Mouse (Mus musculus) CH12.LX (cell line): ENCODE measurements at regions not wholly inside any gene's neighbourhood (a gene's known extent, or its start where the extent isn't known, plus 50 kb on each side); places are given as distances from the start of the nearest gene placed in this dataset.

Source experiments
- CTCF ChIP-seq, 2 experiments: IDR thresholded peaks in 1 of 2; conservative IDR thresholded peaks in 1 of 2; 2 replicates each; pipeline ENCODE4 v1.5.1; 2011 to 2012; ENCODE audit warnings: low read depth in 2 of 2, low read length in 2 of 2, improper control_type of control experiment in 1 of 2, inconsistent platforms in 1 of 2, mild to moderate bottlenecking in 1 of 2, moderate library complexity in 1 of 2
- GABPA ChIP-seq: IDR thresholded peaks from 2 replicates; pipeline ENCODE4 v1.6.1; 2012; ENCODE audit warnings: low read depth, low read length, improper control_type of control experiment, inconsistent platforms; ENCODE audit not compliant: insufficient replicate concordance
- KAT2A ChIP-seq: IDR thresholded peaks from 2 replicates; pipeline ENCODE4 v1.6.1; 2012; ENCODE audit warnings: low read length, improper control_type of control experiment, inconsistent platforms; ENCODE audit not compliant: insufficient replicate concordance
- MAFK ChIP-seq: IDR thresholded peaks from 2 replicates; pipeline ENCODE4 v1.6.1; 2011; ENCODE audit warnings: low read length, improper control_type of control experiment; ENCODE audit not compliant: insufficient replicate concordance
- MAX ChIP-seq: IDR thresholded peaks from 2 replicates; pipeline ENCODE4 v1.6.1; 2011; ENCODE audit warnings: low read length, improper control_type of control experiment
- NELFE ChIP-seq: IDR thresholded peaks from 2 replicates; pipeline ENCODE4 v1.6.1; 2011; ENCODE audit warnings: low read depth, low read length, improper control_type of control experiment
- POLR2A ChIP-seq: IDR thresholded peaks from 2 replicates; pipeline ENCODE4 v1.6.1; 2011; ENCODE audit warnings: low read depth, mild to moderate bottlenecking, improper control_type of control experiment, low read length
- UBTF ChIP-seq: IDR thresholded peaks from 2 replicates; pipeline ENCODE4 v1.6.1; 2012; ENCODE audit warnings: low read depth, mild to moderate bottlenecking, inconsistent platforms, low read length, improper control_type of control experiment, moderate library complexity

DNA sequence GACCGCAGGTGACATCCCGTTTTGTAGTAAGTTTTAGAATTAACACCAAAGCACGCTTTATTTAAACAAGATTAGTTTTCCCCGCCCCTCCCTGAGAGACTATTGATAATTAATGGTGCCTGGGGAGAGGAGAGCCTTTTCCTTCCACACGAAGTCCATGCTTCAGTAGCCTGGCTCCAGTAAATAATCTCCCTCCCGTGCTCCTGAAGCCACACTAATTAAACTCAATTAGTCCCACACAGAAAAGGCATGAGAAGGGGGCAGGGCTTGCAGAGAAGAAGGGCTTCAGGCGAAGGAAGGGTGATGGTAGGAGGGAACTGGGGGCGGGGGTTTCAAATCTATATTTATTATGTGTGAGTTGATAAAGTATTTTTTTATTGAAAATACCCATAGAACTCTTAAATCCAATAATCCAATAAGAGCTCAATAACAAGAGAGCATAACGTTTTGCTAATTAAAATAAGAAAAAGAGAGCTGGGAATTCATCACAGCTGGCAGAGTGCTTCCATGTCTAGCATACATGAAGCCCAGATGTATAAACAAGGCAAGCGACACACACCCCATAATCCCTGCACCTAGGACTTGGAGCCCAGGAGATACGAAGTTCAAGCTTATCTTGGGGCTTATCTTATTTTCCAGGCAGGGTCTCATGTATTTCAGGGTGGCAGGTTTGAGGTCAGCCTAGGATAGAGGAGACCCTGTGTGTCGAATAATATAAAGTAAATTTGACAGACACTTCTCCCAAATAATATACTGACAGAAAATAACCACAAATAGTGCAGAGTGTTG lies 684.7 kb downstream of the Hs3st4 start:
- no peak for TF ChIP-seq MAFK
- no peak for TF ChIP-seq POLR2A
- TF ChIP-seq UBTF, result no peak
- no peak for TF ChIP-seq MAX
- TF ChIP-seq NELFE, result no peak
- no peak for TF ChIP-seq CTCF (conservative IDR thresholded peaks at IDR 0.05 in 1 of 2, IDR thresholded peaks at IDR 0.05 in 1 of 2; ENCODE audit: low read depth in 2 of 2, low read length in 2 of 2)
- TF ChIP-seq GABPA, result no peak
- no peak for TF ChIP-seq KAT2A
